Mouse (Mus musculus): Measurements from ENCODE around the gene Insl5. TPM values are rescaled to one million over a fixed set of nuclear protein-coding genes. Genes with fewer than 3 reads are reported as not detected.

The Insl5 gene
- polyA plus RNA-seq, 1 experiment from 2014 or later = 17.9 TPM

Other genes starting within 250 kb of the Insl5 start
- 52.0 and 62.1 TPM in 2 replicates for gene Tctex1d1, start 48.2 kb downstream of the Insl5 start, polyA plus RNA-seq (2015; fragmentation: Nextera tagmentation; extraction: Ambion mirVana)
- 116 and 169 TPM in 2 replicates for gene Mier1, start 87.5 kb upstream of the Insl5 start, polyA plus RNA-seq (2015; fragmentation: Nextera tagmentation; extraction: Ambion mirVana)
- gene Wdr78, start 87.7 kb upstream of the Insl5 start, polyA plus RNA-seq (2015; fragmentation: Nextera tagmentation; extraction: Ambion mirVana) = 8.8 and 10.6 TPM in 2 replicates
- 24.1 and 26.6 TPM in 2 replicates for gene Slc35d1, start 188.3 kb upstream of the Insl5 start, polyA plus RNA-seq (2015; fragmentation: Nextera tagmentation; extraction: Ambion mirVana)